Mouse (Mus musculus): ENCODE measurements around the gene Akt1. TPM values are rescaled to one million over a fixed set of nuclear protein-coding genes. Genes with fewer than 3 reads are reported as not detected.

The Akt1 gene
- polyA plus RNA-seq, 1 experiment: 319 TPM

GRCm38 (mm10) chr12:112632907-112633306, 41.8 kb downstream of the Akt1 start:
- TF ChIP-seq CTCF (IDR thresholded peaks at IDR 0.05; ENCODE audit: borderline replicate concordance, extremely low read depth, insufficient read depth, insufficient read length) (no peak), POLR2A (IDR thresholded peaks at IDR 0.05; ENCODE audit: borderline replicate concordance, extremely low read depth, insufficient read depth, insufficient read length, poor library complexity, severe bottlenecking) (no peak)
- DNase-seq (ENCODE audit: low read depth): no peak

GRCm38 (mm10) chr12:112632084-112632777, 42.5 kb downstream of the Akt1 start:
- no peak for TF ChIP-seq CTCF (IDR thresholded peaks at IDR 0.05; ENCODE audit: borderline replicate concordance, extremely low read depth, insufficient read depth, insufficient read length)
- no peak for TF ChIP-seq POLR2A (IDR thresholded peaks at IDR 0.05; ENCODE audit: borderline replicate concordance, extremely low read depth, insufficient read depth, insufficient read length, poor library complexity, severe bottlenecking)
- no peak for DNase-seq (ENCODE audit: low read depth)

- DNase-seq (ENCODE audit: low read depth): no peak
- TF ChIP-seq POLR2A (IDR thresholded peaks at IDR 0.05; ENCODE audit: borderline replicate concordance, extremely low read depth, insufficient read depth, insufficient read length, poor library complexity, severe bottlenecking) (no peak), CTCF (IDR thresholded peaks at IDR 0.05; ENCODE audit: borderline replicate concordance, extremely low read depth, insufficient read depth, insufficient read length) (no peak)
These were observed 43.2 kb downstream of the Akt1 start for GRCm38 (mm10) chr12:112631472-112631871.

GRCm38 (mm10) chr12:112630796-112631195, 43.9 kb downstream of the Akt1 start:
- DNase-seq (ENCODE audit: low read depth): no peak
- TF ChIP-seq POLR2A (IDR thresholded peaks at IDR 0.05; ENCODE audit: borderline replicate concordance, extremely low read depth, insufficient read depth, insufficient read length, poor library complexity, severe bottlenecking) (no peak), CTCF (IDR thresholded peaks at IDR 0.05; ENCODE audit: borderline replicate concordance, extremely low read depth, insufficient read depth, insufficient read length) (no peak)

- no peak for DNase-seq (ENCODE audit: low read depth)
- TF ChIP-seq CTCF (IDR thresholded peaks at IDR 0.05; ENCODE audit: borderline replicate concordance, extremely low read depth, insufficient read depth, insufficient read length) (no peak), POLR2A (IDR thresholded peaks at IDR 0.05; ENCODE audit: borderline replicate concordance, extremely low read depth, insufficient read depth, insufficient read length, poor library complexity, severe bottlenecking) (no peak)
These were observed 44.7 kb downstream of the Akt1 start for GRCm38 (mm10) chr12:112630029-112630428.

GRCm38 (mm10) chr12:112628928-112629721, 45.6 kb downstream of the Akt1 start:
- peak; percentile 69 for DNase-seq (ENCODE audit: low read depth)
- TF ChIP-seq POLR2A (IDR thresholded peaks at IDR 0.05; ENCODE audit: borderline replicate concordance, extremely low read depth, insufficient read depth, insufficient read length, poor library complexity, severe bottlenecking): no peak
- TF ChIP-seq CTCF (IDR thresholded peaks at IDR 0.05; ENCODE audit: borderline replicate concordance, extremely low read depth, insufficient read depth, insufficient read length): no peak

- no peak for DNase-seq (ENCODE audit: low read depth)
- TF ChIP-seq CTCF (IDR thresholded peaks at IDR 0.05; ENCODE audit: borderline replicate concordance, extremely low read depth, insufficient read depth, insufficient read length) (no peak), POLR2A (IDR thresholded peaks at IDR 0.05; ENCODE audit: borderline replicate concordance, extremely low read depth, insufficient read depth, insufficient read length, poor library complexity, severe bottlenecking) (no peak)
These were observed 46.5 kb downstream of the Akt1 start for GRCm38 (mm10) chr12:112628197-112628596.

GRCm38 (mm10) chr12:112627097-112627881, 47.4 kb downstream of the Akt1 start:
- DNase-seq (ENCODE audit: low read depth): no peak
- TF ChIP-seq POLR2A (IDR thresholded peaks at IDR 0.05; ENCODE audit: borderline replicate concordance, extremely low read depth, insufficient read depth, insufficient read length, poor library complexity, severe bottlenecking): no peak
- TF ChIP-seq CTCF (IDR thresholded peaks at IDR 0.05; ENCODE audit: borderline replicate concordance, extremely low read depth, insufficient read depth, insufficient read length): peak; percentile 50; the same call in 1 of the 2 replicates

GRCm38 (mm10) chr12:112626455-112626854, 48.2 kb downstream of the Akt1 start:
- no peak for TF ChIP-seq POLR2A (IDR thresholded peaks at IDR 0.05; ENCODE audit: borderline replicate concordance, extremely low read depth, insufficient read depth, insufficient read length, poor library complexity, severe bottlenecking)
- TF ChIP-seq CTCF (IDR thresholded peaks at IDR 0.05; ENCODE audit: borderline replicate concordance, extremely low read depth, insufficient read depth, insufficient read length): no peak
- DNase-seq (ENCODE audit: low read depth): no peak

- no peak for TF ChIP-seq CTCF (IDR thresholded peaks at IDR 0.05; ENCODE audit: borderline replicate concordance, extremely low read depth, insufficient read depth, insufficient read length)
- TF ChIP-seq POLR2A (IDR thresholded peaks at IDR 0.05; ENCODE audit: borderline replicate concordance, extremely low read depth, insufficient read depth, insufficient read length, poor library complexity, severe bottlenecking): no peak
These were observed 49.0 kb downstream of the Akt1 start for GRCm38 (mm10) chr12:112625700-112626099.

GRCm38 (mm10) chr12:112623742-112624141, 50.9 kb downstream of the Akt1 start:
- DNase-seq (ENCODE audit: low read depth): peak; percentile 62
- TF ChIP-seq POLR2A (IDR thresholded peaks at IDR 0.05; ENCODE audit: borderline replicate concordance, extremely low read depth, insufficient read depth, insufficient read length, poor library complexity, severe bottlenecking): no peak
- TF ChIP-seq CTCF (IDR thresholded peaks at IDR 0.05; ENCODE audit: borderline replicate concordance, extremely low read depth, insufficient read depth, insufficient read length): peak; percentile 94

More at GRCm38 (mm10) chr12:112625700-112626099, 49.0 kb downstream of the Akt1 start:
- no peak for DNase-seq (ENCODE audit: low read depth)

Measured in brain, embryonic 14.5 days (tissue).